Mouse (Mus musculus): ENCODE results near the gene Fam162a. TPM values are rescaled to one million over a fixed set of nuclear protein-coding genes. Genes with fewer than 3 reads are reported as not detected.

The Fam162a gene
- total and polyA plus RNA-seq, 3 experiments, result 120 to 129 TPM; not detected in 1

- H3K36me3 ChIP-seq (ENCODE audit: control insufficient read depth in 1 of 2, insufficient read depth in 2 of 2, low read length in 2 of 2), result peaks cover 0 to 12% of the 10 kb centered on the region in 2 experiments; a peak in 2 of 4 replicates
- no peaks in the 10 kb centered on the region for H3K4me1 ChIP-seq (ENCODE audit: control insufficient read depth in 1 of 2, insufficient read depth in 2 of 2, low read length in 2 of 2)
- TF ChIP-seq JUND (IDR thresholded peaks at IDR 0.05; ENCODE audit: low read depth, low read length) (no peak), GABPA (IDR thresholded peaks at IDR 0.05; ENCODE audit: low read depth, low read length) (no peak)
- no peak overlapping the region for H3K27ac ChIP-seq (ENCODE audit: control insufficient read depth, low read depth, low read length)
- H3K9me3 ChIP-seq (replicated peaks; ENCODE audit: insufficient read depth, low read length), result no peaks in the 10 kb centered on the region
- H3K79me2 ChIP-seq (ENCODE audit: control insufficient read depth, insufficient read depth, low read length, poor library complexity), result no peaks in the 10 kb centered on the region
- H3K4me3 ChIP-seq (ENCODE audit: control insufficient read depth in 1 of 2, insufficient read depth in 1 of 2, low read depth in 2 of 2, low read length in 2 of 2), result no peak overlapping the region
- DNase-seq (ENCODE audit: low read depth, low spot score), result no peak
- H3K27me3 ChIP-seq (ENCODE audit: control insufficient read depth in 1 of 2, insufficient read depth in 2 of 2, low read length in 2 of 2), result no peaks in the 10 kb centered on the region
- no peak overlapping the region for H3K9ac ChIP-seq (ENCODE audit: control insufficient read depth, low read depth, low read length, poor library complexity, severe bottlenecking)
These were observed 16.5 kb upstream of the Fam162a start for GRCm38 (mm10) chr16:36087846-36088245.

- H3K4me3 ChIP-seq (ENCODE audit: control insufficient read depth in 1 of 2, insufficient read depth in 1 of 2, low read depth in 2 of 2, low read length in 2 of 2), result no peak overlapping the region
- peaks cover 0 to 10% of the 10 kb centered on the region in 2 experiments; a peak in 3 of 4 replicates for H3K36me3 ChIP-seq (ENCODE audit: control insufficient read depth in 1 of 2, insufficient read depth in 2 of 2, low read length in 2 of 2)
- no peaks in the 10 kb centered on the region for H3K9me3 ChIP-seq (replicated peaks; ENCODE audit: insufficient read depth, low read length)
- H3K27ac ChIP-seq (ENCODE audit: control insufficient read depth, low read depth, low read length), result no peak overlapping the region
- DNase-seq (ENCODE audit: low read depth, low spot score), result no peak
- no peak overlapping the region for H3K9ac ChIP-seq (ENCODE audit: control insufficient read depth, low read depth, low read length, poor library complexity, severe bottlenecking)
- no peak for TF ChIP-seq USF2 (IDR thresholded peaks at IDR 0.05; ENCODE audit: borderline replicate concordance in 1 of 2, insufficient read depth in 1 of 2, low read depth in 1 of 2, low read length in 2 of 2)
- no peak for TF ChIP-seq MAFK (IDR thresholded peaks at IDR 0.05; ENCODE audit: borderline replicate concordance, low read depth, low read length)
- no peak for TF ChIP-seq NRF1 (IDR thresholded peaks at IDR 0.05; ENCODE audit: insufficient read depth, low read depth, low read length, poor library complexity, severe bottlenecking)
- TF ChIP-seq ELF1 (IDR thresholded peaks at IDR 0.05; ENCODE audit: low read depth, low read length), result no peak
- no peak for TF ChIP-seq CHD2 (IDR thresholded peaks at IDR 0.05; ENCODE audit: low read length)
- TF ChIP-seq ETS1 (IDR thresholded peaks at IDR 0.05; ENCODE audit: low read depth, low read length), result no peak
- H3K79me2 ChIP-seq (ENCODE audit: control insufficient read depth, insufficient read depth, low read length, poor library complexity), result peaks cover 12% of the 10 kb centered on the region; the same call in 1 of the 2 replicates
- no peaks in the 10 kb centered on the region for H3K27me3 ChIP-seq (ENCODE audit: control insufficient read depth in 1 of 2, insufficient read depth in 2 of 2, low read length in 2 of 2)
- H3K4me1 ChIP-seq (ENCODE audit: control insufficient read depth in 1 of 2, insufficient read depth in 2 of 2, low read length in 2 of 2), result no peaks in the 10 kb centered on the region
These were observed 8.5 kb upstream of the Fam162a start for GRCm38 (mm10) chr16:36079916-36080315.

GRCm38 (mm10) chr16:36074772-36075171 lies 3.4 kb upstream of the Fam162a start:
- Histone ChIP-seq H3K9ac (ENCODE audit: control insufficient read depth, low read depth, low read length, poor library complexity, severe bottlenecking) (no peak overlapping the region), H3K27ac (ENCODE audit: control insufficient read depth, low read depth, low read length) (no peak overlapping the region), H3K4me1 (ENCODE audit: control insufficient read depth in 1 of 2, insufficient read depth in 2 of 2, low read length in 2 of 2) (peaks cover 0 to 6% of the 10 kb centered on the region in 2 experiments; a peak in 3 of 4 replicates), H3K4me3 (ENCODE audit: control insufficient read depth in 1 of 2, insufficient read depth in 1 of 2, low read depth in 2 of 2, low read length in 2 of 2) (no peak overlapping the region), H3K79me2 (ENCODE audit: control insufficient read depth, insufficient read depth, low read length, poor library complexity) (peaks cover 40% of the 10 kb centered on the region), H3K27me3 (ENCODE audit: control insufficient read depth in 1 of 2, insufficient read depth in 2 of 2, low read length in 2 of 2) (no peaks in the 10 kb centered on the region), H3K36me3 (ENCODE audit: control insufficient read depth in 1 of 2, insufficient read depth in 2 of 2, low read length in 2 of 2) (peaks cover 0 to 15% of the 10 kb centered on the region in 2 experiments), H3K9me3 (replicated peaks; ENCODE audit: insufficient read depth, low read length) (no peaks in the 10 kb centered on the region)
- TF ChIP-seq TAL1 (IDR thresholded peaks at IDR 0.05; ENCODE audit: low read length) (no peak), POLR2A (IDR thresholded peaks at IDR 0.05; ENCODE audit: control insufficient read depth in 1 of 2, insufficient read depth in 1 of 2, low read depth in 1 of 2, low read length in 2 of 2, poor library complexity in 1 of 2) (no peak), ZKSCAN1 (IDR thresholded peaks at IDR 0.05; ENCODE audit: low read depth, low read length) (no peak), ZNF384 (IDR thresholded peaks at IDR 0.05; ENCODE audit: low read depth, low read length) (no peak), GATA1 (IDR thresholded peaks at IDR 0.05; ENCODE audit: low read depth, low read length) (no peak)
- DNase-seq (ENCODE audit: low read depth, low spot score), result no peak
